Comparison of ENCODE assay signal across 8 mouse cellular contexts in genomic region chr7:45128624-45129246, GRCm38 (mm10). TPM values are rescaled to one million over a fixed set of nuclear protein-coding genes. Genes with fewer than 3 reads are reported as not detected.
A peak's percentile ranks its signal among the peaks of the same experiment; 100 is the strongest.
DNase-seq lines count a peak whose midpoint lies in the region; ATAC-seq lines count a peak whose summit lies in the region.

TSS of gene Rpl13a (minus strand) at chr7:45128761.

- intact Hi-C loops in heart, postnatal 14 days (cut with DNase I), result no loop called here

- peaks cover 29% of the 10 kb centered on the region for H3K36me3 ChIP-seq in forebrain, embryonic 14.5 days (ENCODE audit: control insufficient read depth, insufficient read depth, low read length)
- H3K36me3 ChIP-seq in neural tube, embryonic 15.5 days, result peaks cover 24% of the 10 kb centered on the region

- H3K4me3 ChIP-seq in forebrain, embryonic 14.5 days (ENCODE audit: low read depth, low read length), result peak within 1 kb of the TSS; percentile 97
- peak within 1 kb of the TSS; percentile 80 for H3K4me3 ChIP-seq in neural tube, embryonic 15.5 days (replicated peaks)

- peak within 1 kb of the TSS; percentile 100 for H3K9ac ChIP-seq in forebrain, embryonic 14.5 days (ENCODE audit: low read length)
- peak within 1 kb of the TSS; percentile 99 for H3K9ac ChIP-seq in neural tube, embryonic 15.5 days (replicated peaks)

- peak; percentile 99 for DNase-seq in ES-CJ7 (ENCODE audit: low read depth, low spot score)
- peak; percentile 99 for DNase-seq in cerebellum, adult 11 months
- DNase-seq in forebrain, embryonic 14.5 days (ENCODE audit: low spot score), result peak; percentile 100
- DNase-seq in heart, postnatal 14 days, result peak; percentile 96 to 97
- DNase-seq in layer of hippocampus, adult 11-12 months (ENCODE audit: low spot score), result peak; percentile 99
- peak; percentile 99 for DNase-seq in lung, adult 18-20 months
- DNase-seq in testis, postnatal 14 days (ENCODE audit: low spot score), result peak; percentile 99

- under 1% methylated on average over 48 of the region's 48 CpGs for WGBS in forebrain, embryonic 14.5 days
- WGBS in neural tube, embryonic 15.5 days, result under 1% methylated on average over 48 of the region's 48 CpGs

- peak within 1 kb of the TSS; percentile 94 for H3K27ac ChIP-seq in forebrain, embryonic 14.5 days (ENCODE audit: low read depth, low read length)
- peak within 1 kb of the TSS; percentile 95 for H3K27ac ChIP-seq in neural tube, embryonic 15.5 days (replicated peaks)

- H3K27me3 ChIP-seq in forebrain, embryonic 14.5 days (replicated peaks; ENCODE audit: control insufficient read depth, insufficient read depth, low read length), result no peaks in the 10 kb centered on the region
- H3K27me3 ChIP-seq in neural tube, embryonic 15.5 days (replicated peaks), result 0 out of 2 replicates have a peak, but pooled peaks cover 3% of the 10 kb centered on the region

- ATAC-seq in forebrain, embryonic 14.5 days, result peak; percentile 93
- peak; percentile 92 for ATAC-seq in neural tube, embryonic 15.5 days (ENCODE audit: low FRiP score)

- H3K4me2 ChIP-seq in forebrain, embryonic 14.5 days (ENCODE audit: low read length), result peak within 1 kb of the TSS; percentile 94
- H3K4me2 ChIP-seq in neural tube, embryonic 15.5 days, result peak within 1 kb of the TSS; percentile 70

- peaks cover 7% of the 10 kb centered on the region; the same call in 1 of the 2 replicates for H3K4me1 ChIP-seq in forebrain, embryonic 14.5 days (ENCODE audit: control insufficient read depth, insufficient read depth, low read length)
- H3K4me1 ChIP-seq in neural tube, embryonic 15.5 days, result peaks cover 44% of the 10 kb centered on the region

- H3K9me3 ChIP-seq in forebrain, embryonic 14.5 days (replicated peaks; ENCODE audit: control insufficient read depth, low read length), result peaks cover 3% of the 10 kb centered on the region; the same call in 1 of the 2 replicates
- no peaks in the 10 kb centered on the region for H3K9me3 ChIP-seq in neural tube, embryonic 15.5 days (replicated peaks)

RNA-seq across cellular contexts. Expression of gene Rpl13a, which starts in this region (rescaled TPM):
- 1,037 and 1,253 TPM in 2 replicates for polyA plus RNA-seq in forebrain, embryonic 14.5 days (2014; fragmentation: Nextera tagmentation; extraction: Ambion mirVana)
- 100 to 1,000 TPM; 573 to 686 TPM for total RNA-seq in heart, postnatal 14 days (2021)
- 649 and 787 TPM in 2 replicates for polyA plus RNA-seq in neural tube, embryonic 15.5 days (2015; fragmentation: Nextera tagmentation; extraction: Ambion mirVana)

Comparison
In these comparisons a context has a peak if more than half of its experiments do, and no peak if none do; other contexts are left out.
1. Peak in every context shown above with its lines: DNase-seq, ATAC-seq, H3K4me3 ChIP-seq and H3K27ac ChIP-seq.